Mouse (Mus musculus) thymus, adult 2 months (tissue): Measurements from ENCODE around the gene RPS10-NUDT3.

Experiments used
- CTCF ChIP-seq: fragments of 200-500 bp; IDR thresholded peaks from 2 replicates; pipeline ENCODE4 v1.5.1; 2012; ENCODE audit warnings: mild to moderate bottlenecking, control low read depth, low read length, moderate library complexity, borderline replicate concordance; ENCODE audit not compliant: control insufficient read depth, poor library complexity, insufficient read depth; ENCODE audit errors: extremely low read depth
- POLR2A ChIP-seq: fragments of 200-500 bp; IDR thresholded peaks from 2 replicates; pipeline ENCODE4 v1.6.1; 2012; ENCODE audit warnings: mild to moderate bottlenecking, low read length, control low read depth, moderate library complexity; ENCODE audit not compliant: control insufficient read depth, poor library complexity, insufficient read depth; ENCODE audit errors: extremely low read depth

- TF ChIP-seq POLR2A (no peak), CTCF (no peak)
Observed at GRCm38 (mm10) chr17:27591826-27592564, 43.0 kb downstream of the RPS10-NUDT3 start.
